Mouse (Mus musculus) CD4-positive, CD25-positive, alpha-beta regulatory T cell, adult 2 months (primary cell): ENCODE measurements around the gene Lrrfip1.

ENCODE experiments used
- DNase-seq: peaks from one replicate; pipeline ENCODE4 v3.0.0-alpha.2; 2012; ENCODE audit warnings: low read depth, low spot score

The Lrrfip1 gene

DNA sequence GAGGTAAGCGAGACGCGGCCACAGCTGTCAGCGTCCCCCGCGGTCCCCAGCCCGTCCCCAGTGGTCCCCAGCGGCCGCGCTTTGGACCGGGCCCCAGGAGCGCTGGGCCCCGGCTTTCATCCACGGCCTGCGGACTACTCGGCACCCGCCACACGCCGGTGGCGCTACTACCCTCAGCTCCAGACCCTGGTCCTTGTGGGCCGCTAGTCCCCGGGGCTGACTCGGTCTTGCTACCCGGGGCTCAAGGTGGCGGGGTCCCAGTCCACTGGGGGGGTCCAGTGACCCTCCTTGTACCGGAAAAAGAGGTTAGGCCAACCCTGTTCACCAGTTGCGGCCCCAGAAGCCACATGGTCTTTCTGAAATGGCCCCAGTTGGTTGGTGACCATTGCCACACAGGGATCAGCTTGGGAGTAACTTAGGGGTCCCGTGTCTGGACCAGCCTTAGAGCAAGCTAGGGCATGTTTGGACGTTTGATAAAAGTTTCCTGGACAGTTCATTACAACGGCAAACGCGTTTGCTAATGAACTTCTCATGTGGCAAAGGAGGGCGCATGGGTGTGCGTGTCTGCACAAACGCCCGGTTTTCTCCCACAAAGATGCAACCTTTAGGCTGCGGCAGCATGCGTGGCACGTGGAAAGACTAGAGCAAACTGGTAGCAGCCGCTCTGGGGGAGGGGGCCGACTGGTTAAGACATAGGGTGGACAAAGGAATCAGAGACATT is 514 bp downstream of the Lrrfip1 start:
- DNase-seq = no peak

DNA sequence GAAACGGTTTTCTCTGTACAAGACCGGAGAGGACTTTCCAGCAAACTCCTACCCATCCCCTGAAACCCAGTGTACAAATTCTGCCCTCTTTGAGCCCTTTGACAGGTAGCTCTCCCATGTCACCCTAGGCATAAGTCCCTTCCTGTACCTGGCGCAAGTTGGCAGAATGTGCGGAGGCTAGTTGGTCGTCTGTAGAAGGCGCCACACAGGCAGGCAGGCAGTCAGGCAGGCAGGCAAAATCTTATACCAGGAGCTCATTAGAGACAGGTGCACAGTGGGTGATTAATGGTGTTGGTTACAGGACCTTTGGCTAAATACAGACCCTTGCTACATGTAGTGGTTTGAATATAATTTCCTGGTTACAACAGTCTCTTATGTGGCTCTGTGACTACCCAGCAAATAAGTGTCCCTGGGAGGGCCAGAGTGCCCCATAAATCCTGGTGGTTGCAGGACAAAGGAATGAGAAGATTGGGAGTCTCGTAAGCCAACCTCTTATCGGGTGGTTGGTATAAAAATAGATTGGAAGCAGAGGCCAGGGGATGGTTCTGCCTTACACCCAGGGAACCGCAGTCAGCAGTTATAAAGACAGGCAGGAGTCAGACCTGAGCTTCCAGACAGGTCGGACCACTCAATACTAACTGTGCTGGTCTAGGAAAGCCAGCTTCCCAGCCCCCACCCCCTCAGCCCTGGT is 1.5 kb downstream of the Lrrfip1 start:
- no peak for DNase-seq

DNA sequence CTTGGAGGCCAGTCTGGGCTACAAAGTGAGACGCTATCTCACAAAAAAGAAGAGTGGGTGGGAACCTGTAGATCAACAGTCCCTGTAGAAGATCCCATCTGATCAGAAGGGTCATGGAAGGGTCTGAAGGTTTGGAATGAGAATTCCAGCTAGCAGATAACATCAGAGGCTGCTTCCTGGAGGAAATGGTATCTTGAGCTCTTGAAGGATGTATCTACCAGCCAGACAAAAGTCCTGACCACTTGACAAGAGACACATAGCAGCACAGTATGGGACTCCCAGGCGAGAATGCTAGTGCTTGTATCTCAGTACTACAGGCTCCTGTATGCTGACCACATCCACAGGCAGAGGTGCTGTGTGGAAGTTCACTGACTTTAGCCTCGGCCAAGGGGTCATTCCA is 2.6 kb downstream of the Lrrfip1 start:
- DNase-seq = no peak

DNA sequence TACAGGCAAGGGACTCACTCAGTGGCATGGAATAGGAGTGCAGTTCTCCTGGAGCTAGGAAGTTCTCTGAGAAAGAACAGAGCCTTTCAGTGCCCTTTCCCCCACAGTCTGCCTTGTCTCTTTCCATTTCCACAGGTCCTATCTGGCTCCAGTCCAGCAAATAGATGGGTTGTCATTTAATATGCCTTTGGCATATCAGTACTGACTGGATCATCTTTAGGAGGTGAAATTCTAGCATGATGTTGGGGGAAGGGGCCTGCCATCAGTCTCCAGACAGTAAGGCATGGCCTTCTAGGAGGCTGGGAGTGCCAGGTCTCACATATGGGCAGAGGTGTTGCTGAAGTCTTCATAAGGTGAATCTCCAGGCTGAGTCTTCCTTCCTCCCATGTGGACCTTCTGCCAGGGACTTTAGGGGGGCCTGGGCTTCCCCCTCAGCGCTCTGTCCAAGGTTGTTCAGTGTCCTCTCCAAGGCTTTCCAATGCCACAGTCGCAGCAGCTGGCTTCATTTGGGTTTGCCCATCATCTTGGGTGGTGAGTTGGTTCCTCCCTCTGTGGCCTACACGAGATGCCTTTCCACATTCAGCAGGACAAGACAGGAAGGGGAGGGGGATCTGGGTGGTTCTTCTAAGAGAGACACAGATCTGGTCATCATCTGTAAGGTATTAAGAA is 3.5 kb downstream of the Lrrfip1 start:
- no peak for DNase-seq

DNA sequence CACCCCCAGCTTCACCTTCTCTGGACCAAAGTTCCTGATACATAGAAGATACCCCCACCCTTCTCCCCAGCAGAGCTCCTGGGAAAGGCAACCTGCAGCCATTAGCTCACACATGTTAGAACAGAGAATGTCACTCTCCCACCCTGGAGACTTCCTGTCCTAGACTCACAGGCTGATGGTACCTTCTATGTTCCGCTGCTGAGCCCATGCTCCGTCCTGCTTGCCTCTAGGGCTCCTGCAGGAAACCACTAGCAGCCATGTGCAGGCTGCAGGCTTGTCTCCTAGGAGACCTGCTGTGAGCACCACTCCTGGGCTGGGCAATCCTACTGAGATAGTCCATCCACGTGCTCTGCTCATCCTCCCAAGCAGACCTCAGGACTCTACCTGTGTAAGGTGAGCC is 4.1 kb downstream of the Lrrfip1 start:
- DNase-seq = no peak

DNA sequence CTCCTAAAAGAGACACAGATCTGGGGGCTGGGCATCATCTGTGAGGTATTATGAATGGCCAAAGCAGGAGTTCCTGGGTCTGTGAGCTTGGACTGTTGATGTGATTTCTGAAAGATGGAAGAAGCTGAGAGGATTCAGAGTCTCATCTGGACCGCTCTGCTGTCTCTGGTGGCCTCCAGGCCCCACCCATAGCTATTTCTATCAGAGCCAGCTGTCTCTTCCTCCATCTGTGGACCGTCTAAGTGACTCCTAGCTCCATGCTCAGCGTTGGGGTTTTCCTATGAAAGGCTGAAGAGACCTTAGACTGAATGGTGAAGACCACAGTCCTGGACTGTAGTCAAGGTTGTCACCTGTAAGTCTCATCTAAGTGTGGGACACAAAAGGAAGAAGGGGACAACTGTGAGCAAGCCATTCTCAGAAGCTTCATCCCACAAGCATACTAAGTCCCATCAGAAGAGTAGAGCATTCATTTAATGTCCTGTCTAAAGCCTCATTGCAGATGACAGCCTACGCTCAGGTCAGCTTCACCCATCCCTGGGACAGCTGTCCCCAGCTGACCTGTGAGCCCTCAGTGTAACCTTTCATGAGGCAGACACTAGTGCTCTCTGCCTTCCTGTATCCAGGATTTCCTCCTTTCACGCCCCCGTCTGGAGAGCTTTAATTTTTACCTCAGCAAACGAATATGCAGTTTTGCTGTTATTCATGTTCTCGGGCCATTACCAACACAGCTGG is 5.2 kb downstream of the Lrrfip1 start:
- DNase-seq = no peak

DNA sequence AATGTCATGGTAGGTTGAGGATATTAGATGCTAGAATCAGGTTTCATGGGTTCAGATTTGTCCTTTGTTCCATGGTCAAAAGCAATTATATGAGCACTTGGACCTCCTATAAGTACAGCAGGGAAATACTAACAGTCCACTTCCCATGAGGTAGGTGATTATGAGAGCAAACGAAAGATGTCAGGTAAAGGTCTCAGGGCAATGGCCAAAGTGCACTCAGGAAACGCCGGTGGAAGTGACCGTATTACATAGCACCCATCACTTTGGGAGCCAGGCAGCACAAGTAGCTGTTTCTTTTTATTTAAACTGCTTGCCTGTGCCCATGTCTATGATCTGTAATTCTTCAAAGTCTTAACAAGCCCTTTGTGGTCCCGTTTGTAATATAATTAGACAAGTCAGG is 7.5 kb downstream of the Lrrfip1 start:
- DNase-seq = no peak

DNA sequence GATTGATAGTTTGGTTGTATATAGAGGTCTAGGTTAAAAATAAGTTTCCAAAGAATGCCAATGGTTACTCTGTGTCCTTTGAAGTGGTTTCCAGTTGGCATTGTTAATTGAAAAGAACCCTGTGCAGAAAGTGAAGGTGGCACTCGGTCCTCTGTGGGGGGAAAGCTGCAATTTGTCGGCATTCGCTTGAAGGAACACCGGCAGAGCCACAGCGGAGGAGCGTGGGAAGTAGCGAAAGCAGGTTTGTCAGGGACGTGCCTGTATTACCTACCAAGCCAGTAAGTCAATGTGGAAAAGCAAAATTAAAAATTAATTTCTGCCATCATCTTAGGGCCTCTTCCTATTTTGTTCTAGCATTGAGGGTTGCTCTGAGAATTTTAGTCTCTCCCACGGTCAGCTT is 8.2 kb downstream of the Lrrfip1 start:
- no peak for DNase-seq

DNA sequence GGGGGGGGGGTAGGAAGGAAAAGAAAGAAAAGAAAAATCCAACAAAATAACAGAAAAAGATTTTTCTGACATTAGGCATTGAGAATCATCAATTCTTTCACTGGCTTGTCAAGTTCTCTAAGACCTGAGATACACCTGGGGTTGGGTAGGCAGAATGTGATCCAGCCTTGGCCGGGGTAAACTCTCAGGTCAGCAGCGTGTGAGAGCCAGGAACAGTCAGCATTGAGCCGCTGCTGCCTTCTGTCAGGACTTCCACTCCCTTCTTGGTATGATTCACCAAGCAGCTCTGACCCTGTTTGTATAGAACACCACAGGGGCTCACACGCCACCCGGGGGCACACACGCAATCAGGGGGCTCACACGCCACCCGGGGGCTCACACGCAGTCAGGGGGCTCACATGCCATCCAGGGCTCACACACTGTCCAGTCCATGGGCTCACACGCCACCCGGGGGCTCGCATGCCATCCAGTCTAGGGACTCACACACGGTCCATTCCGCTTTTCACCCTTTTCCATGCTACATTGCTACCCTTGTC is 9.7 kb downstream of the Lrrfip1 start:
- DNase-seq = no peak

DNA sequence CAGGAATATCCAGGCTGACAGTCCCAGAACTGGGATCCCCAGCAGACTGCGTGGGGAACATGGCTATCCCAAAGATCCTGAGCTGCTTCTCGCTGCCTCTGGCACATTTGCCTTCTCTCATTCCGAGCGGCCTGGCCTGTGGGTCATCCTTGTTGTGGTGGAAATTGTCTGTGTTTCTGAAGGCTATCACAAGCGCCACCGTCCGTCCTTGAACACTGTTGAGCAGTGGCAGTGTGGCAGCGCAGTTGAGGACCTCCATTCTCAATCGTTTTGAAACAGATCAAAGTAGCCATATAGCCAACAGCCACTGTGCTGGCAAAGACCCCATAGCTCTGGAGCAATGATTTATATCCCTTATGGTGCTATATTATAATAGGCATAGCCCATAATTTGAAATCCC is 10.2 kb downstream of the Lrrfip1 start:
- DNase-seq = no peak

DNA sequence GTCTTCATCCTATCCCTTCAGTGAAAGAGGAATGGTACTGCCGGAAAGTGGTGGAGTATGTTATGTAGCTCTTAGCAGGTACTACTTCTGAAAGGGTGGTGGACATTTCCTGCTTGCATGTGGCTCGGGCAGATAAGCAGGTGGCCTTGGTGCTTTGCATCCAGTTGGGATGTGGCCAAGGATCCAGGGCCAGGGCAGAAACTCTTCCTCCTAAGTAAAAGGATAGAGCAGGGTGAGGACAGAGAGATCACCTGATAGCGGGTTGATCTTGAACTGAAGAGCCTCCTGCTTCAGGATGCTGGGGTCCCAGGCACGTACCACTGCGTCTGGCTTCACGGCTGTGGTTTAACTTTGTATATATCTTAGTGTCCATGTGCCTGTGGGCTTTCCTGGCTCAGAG is 10.7 kb downstream of the Lrrfip1 start:
- no peak for DNase-seq

DNA sequence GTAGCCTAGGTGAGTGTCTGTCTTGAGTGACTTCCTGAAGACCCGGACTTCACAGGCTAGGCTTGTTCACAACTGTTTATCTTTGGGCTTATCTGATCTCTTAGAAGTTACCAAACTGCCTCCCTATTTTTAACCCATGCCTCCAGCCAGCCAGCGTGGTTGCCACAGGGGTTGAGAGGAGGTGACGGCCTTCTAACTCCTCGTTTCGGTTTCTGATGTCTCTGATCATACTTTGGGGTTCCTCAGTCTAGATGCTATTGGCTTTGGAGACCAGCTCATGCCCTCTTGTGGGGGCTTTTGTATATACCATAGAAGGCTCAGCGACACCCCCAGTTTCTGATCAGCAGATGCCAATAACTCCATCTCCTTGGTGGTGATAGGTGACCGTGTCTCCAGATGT is 11.7 kb downstream of the Lrrfip1 start:
- DNase-seq = no peak

DNA sequence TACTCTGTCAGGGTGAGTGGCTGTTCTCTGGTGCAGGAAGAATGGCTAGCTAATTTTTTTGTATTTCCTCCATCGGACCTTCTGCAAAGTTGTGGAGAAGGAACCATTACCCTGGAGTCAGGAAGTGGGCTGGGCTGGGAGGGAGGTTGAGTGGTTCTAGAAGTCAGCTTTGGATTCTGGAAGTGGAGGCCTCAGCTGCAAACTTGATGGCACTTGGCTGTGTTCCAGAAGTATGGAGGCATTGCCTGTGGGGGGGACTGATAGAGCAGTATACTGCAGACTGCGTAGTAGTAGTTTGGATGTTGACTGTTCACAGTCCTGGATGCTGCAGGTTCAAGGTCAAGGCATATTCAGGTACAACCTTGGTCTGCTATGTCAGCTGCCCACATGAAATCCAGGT is 12.2 kb downstream of the Lrrfip1 start:
- no peak for DNase-seq

DNA sequence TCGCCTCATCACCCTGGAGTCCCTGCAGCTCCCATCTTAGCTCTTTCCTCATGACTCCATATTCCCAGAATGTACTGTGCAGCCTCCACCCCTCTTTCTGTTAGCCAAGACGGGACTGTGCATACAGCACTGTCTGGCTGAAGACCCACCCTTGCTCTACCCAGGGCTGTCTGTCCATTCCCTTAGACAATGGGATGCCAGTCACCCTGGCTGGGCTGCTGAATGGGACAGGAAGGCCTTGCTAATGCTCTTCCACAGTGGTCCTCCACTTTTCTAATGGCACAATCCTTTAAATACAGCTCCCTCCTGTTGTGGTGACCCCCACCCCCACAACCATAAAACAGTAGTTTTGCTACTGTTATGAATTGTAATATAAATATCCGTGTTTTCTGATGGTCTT is 12.8 kb downstream of the Lrrfip1 start:
- no peak for DNase-seq

DNA sequence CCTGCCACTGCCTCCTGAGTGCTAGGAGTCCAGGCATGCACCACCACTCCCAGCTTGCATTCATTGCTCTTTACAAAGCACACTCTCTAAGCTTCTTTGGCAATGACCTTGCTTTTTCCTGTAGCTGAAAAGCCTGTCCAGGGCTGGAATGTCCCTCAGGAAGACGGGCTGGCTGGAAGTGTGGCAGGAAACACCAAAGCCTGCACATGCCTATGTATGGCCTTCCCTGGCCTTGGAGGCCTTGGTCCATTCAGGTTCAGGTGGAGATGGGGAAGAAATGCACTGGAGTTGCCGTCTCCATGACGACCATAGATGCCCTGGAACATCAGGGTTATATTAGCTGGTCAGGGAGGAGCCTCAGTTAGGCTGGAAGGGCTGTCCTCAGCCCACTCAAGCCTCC is 15.3 kb downstream of the Lrrfip1 start:
- DNase-seq = no peak

DNA sequence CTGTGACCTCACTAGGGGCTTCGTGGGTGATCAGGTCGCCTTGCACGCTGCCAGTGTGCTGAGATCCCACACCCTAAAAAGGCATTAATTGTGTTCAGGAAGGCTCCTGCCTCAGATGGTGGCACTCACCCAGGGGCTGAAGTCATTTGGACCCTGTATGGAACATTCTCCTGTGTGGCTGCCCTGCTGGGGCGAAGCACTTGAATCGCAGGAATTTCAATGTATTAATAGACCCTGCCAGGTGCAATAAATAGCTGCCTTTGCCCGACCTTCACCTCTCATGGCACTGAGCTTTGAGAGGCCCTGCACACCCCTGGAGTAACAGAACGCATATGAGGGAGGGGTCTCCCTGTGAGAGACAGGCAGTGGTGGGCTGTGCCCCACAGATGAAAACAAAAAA is 17.0 kb downstream of the Lrrfip1 start:
- DNase-seq = no peak

DNA sequence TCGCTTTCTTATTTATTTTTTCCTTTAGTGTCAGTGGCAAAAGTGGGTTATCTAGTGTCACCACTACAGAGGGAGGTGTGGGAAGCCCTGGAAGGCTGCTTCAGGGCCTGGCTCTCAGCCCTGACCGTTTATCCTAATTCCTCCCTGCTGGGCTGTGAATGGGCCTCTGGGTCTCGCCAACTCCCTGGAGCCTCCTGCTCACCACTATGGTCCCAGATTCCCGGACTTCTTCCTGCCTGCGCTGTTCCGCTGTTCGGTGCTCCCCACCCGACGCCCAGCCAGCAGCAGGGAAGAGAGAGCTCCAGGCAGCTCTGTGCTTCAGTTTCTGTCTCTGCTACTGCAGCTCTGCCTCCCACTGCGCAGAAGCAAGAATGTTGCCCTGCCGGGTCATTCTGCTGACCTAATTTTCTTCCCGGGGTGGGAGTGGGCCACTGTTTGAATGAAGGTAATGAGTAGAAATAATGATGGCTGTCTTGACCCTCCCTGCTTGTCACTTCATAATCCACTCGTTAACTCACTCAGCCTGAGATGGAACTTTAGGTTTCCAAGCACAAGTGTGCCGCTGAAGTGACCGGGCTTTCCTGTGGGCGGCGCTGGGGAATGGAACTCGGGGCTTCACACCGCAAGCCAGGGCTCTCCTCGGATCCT is 18.7 kb downstream of the Lrrfip1 start:
- DNase-seq = no peak

DNA sequence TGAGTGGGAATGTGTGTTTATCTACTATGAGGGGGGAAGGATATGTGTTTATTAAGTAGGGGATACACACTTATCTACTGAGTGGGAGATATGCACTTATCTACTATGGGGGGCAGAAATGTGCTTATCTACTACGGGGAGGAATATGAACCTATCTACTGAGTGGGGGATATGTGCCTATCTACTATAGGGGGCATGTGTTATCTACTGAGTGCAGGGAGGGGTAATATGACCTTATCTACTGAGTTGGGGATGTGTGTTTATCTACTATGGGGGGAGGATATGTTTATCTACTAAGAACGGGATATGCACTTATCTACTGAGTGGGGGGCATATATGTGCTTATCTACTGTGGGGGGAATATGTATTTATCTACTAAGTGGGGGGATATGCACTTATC is 20.8 kb downstream of the Lrrfip1 start:
- DNase-seq = no peak

DNA sequence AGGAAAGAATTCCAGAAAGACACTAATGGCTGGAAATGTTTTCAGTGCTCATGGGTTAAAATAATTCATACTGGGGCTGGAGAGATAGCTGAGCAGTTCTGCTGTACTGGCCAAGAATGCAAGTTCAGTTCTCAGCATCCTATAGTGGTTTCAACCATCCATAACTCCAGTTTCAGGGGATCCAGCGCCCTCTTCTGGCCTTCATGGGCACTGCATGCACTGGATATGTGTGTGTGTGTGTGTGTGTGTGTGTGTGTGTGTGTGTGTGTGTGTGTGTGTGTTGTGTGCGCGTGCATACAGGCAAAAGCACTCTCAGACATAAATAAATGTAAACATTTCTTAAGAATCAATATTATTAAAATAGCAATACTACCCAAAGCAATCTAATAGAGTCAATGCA is 22.8 kb downstream of the Lrrfip1 start:
- peak; percentile 65 for DNase-seq

DNA sequence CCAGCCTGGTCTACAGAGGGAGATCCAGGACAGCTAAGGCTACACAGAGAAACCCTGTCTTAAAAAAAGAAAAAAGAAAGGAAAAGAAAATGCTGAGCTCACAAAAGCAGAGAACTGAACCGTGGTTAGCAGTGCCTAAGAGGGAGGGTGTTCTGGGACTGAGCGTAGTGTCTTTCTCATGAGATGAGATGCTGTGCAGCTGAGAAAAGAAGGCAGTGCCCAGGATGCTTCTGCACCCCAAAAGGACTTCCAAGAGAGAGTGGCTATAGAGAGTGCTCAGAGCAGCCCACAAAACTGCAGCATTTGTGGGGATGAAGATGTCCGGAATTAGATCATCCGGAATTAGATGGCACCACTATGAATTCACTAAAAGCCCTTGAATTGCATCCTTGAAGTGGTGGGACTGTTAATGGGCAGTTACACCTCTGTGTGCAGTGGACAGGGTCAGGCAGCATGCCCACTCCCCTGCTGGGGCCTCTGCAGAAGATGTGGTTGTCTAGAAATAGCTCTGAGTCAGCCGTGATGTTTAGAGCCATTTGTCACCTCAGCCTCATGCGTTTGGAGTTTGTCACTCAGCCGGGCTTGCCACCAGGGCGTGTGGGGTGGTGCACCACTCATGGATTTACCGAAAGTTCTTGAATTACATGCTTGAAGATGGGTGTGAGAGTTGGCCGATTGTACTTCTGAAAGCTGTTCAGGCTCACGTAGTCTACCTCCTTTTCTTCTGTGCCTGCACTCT is 23.8 kb downstream of the Lrrfip1 start:
- no peak for DNase-seq

DNA sequence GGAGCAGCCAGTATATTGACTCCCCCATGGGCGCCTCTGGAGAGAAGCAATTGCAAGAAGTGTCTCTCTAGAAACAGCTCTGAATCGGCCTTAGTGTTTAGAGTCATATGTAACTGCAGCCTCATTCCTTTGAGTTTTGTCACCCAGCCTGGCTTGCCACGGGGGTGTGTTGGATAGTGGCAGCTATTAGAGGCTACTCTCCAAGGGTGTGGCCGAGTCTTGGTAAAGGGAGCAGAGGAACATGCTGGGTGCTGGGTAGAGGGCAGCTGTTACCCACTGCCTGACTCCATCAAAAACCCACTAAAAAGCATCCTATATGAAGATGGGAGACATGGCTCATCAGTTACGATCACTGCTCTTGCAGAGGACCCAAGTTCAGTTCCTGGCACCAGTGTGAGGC is 24.7 kb downstream of the Lrrfip1 start:
- no peak for DNase-seq
